Mouse (Mus musculus) heart, adult 11 months (tissue): ENCODE measurements around the gene Pip5k1c.

Source experiments
- DNase-seq: peaks from one replicate; pipeline ENCODE4 v3.0.0; 2022

Gene Pip5k1c

GRCm38 (mm10) chr10:81351678-81352291, 59.0 kb downstream of the Pip5k1c start:
- peak; percentile 93 for DNase-seq

GRCm38 (mm10) chr10:81354738-81355477, 62.1 kb downstream of the Pip5k1c start:
- DNase-seq, result peak; percentile 92

GRCm38 (mm10) chr10:81355533-81355932, 62.8 kb downstream of the Pip5k1c start:
- no peak for DNase-seq

GRCm38 (mm10) chr10:81356352-81356990, 63.7 kb downstream of the Pip5k1c start:
- DNase-seq, result peak; percentile 96

GRCm38 (mm10) chr10:81356991-81357844, 64.5 kb downstream of the Pip5k1c start, which contains the start of gene Mfsd12:
Gene Mfsd12, plus strand, starts transcription at chr10:81357491.
- DNase-seq, result peak; percentile 99

- DNase-seq, result peak; percentile 94
Observed at GRCm38 (mm10) chr10:81358209-81358608, 65.4 kb downstream of the Pip5k1c start.

- no peak for DNase-seq
Observed at GRCm38 (mm10) chr10:81358841-81359240, 66.1 kb downstream of the Pip5k1c start.

GRCm38 (mm10) chr10:81360721-81361120, 68.0 kb downstream of the Pip5k1c start:
- DNase-seq, result no peak

- DNase-seq, result no peak
Observed at GRCm38 (mm10) chr10:81362336-81362949, 69.7 kb downstream of the Pip5k1c start.

GRCm38 (mm10) chr10:81363436-81364346, 70.9 kb downstream of the Pip5k1c start:
- peak; percentile 96 for DNase-seq

- peak; percentile 96 for DNase-seq
Observed at GRCm38 (mm10) chr10:81364666-81365065, 71.9 kb downstream of the Pip5k1c start.

GRCm38 (mm10) chr10:81365073-81365472, 72.3 kb downstream of the Pip5k1c start:
- DNase-seq, result peak; percentile 96

GRCm38 (mm10) chr10:81365672-81366476, 73.1 kb downstream of the Pip5k1c start, which contains the start of gene 4930404N11Rik:
Gene 4930404N11Rik, minus strand, starts transcription at chr10:81365816.
- DNase-seq, result no peak

- DNase-seq, result no peak
Observed at GRCm38 (mm10) chr10:81366477-81367206, 73.9 kb downstream of the Pip5k1c start.

GRCm38 (mm10) chr10:81367207-81367495, 74.4 kb downstream of the Pip5k1c start:
- no peak for DNase-seq
